Mouse (Mus musculus): ENCODE measurements around the gene Dnase2a.

DNA sequence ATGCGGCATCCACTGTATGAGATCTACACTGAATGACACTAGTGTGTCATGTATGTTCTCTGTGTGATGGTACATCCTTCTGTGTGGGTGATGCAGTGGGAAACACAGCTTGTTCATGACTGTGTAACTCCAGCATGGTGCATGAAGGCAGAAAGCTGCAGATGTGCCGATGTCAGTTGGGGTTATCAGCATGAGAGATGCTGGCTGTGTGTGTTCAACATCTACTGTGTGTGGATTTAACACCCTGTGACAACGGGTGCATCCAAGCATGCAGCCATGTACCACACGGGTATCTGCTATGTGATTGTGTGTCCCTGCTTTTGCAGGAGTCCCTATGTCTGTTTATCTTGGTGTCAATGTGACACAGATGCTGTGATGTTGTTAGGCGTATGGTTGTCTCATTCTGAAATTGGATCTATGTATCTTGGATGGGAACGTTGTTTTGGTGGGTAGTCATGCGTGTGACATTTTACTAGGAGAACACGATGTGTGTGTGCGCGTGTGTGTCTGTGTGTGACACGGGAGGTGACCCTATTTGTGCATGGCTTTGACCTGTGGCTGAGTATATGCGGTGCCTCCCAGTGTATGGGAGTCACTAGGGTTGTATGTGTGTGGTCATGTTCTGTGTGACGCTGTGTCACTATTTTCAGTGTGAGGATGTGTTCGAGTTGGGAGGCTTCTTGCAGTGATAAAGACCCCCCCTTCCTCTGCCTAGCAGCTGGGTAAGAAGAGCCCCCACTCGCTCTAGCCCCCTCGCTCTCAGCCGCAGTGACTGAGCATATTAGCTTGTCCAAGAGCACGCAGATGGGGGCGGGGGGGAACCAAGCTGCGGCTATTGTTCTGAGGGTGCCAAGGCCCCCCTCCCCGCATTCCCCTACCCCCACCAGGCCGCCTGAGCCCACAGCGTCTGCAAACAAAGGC is 27.9 kb downstream of the Dnase2a start:
- TF ChIP-seq POLR2A (IDR thresholded peaks at IDR 0.05; ENCODE audit: extremely low read depth, insufficient read depth, low read length), result no peak
- no peak for TF ChIP-seq CTCF (IDR thresholded peaks at IDR 0.05; ENCODE audit: low read depth, low read length)
